Mouse (Mus musculus): ENCODE results near the gene Piga.
A peak's percentile ranks its signal among the peaks of the same experiment; 100 is the strongest.

The Piga gene

DNA sequence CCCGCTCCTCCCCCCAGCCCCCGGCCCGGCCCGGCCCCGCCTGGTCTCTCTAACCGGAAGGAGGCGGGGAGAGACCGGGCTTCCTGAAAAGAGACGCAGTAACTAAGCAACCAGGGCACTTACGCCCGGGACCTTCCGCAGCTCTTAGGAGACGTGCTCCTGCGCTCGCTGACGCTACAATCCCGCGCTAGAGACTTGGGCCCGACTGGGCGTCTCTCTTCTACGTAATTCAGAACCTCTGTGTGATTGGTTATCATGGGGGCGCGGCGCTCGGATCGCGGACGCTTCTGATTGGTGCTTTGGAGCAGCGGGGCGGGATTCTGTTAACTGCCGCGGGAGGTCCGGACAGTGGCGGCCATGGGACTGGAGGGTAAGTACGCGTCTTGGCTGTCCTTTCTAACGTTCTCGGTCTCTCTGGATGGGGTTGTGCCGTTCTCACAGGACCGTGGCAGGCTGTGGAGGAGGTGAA lies at the start of gene Piga:
Gene Piga, plus strand, starts transcription at position 317 of the 469 bp plus-strand sequence.
- H3K36me3 ChIP-seq (ENCODE audit: control insufficient read depth, insufficient read depth, low read length, poor library complexity, severe bottlenecking), result no peaks in the 10 kb centered on the region
- H3K27me3 ChIP-seq (ENCODE audit: control insufficient read depth, insufficient read depth, low read length, poor library complexity, severe bottlenecking), result no peaks in the 10 kb centered on the region

DNA sequence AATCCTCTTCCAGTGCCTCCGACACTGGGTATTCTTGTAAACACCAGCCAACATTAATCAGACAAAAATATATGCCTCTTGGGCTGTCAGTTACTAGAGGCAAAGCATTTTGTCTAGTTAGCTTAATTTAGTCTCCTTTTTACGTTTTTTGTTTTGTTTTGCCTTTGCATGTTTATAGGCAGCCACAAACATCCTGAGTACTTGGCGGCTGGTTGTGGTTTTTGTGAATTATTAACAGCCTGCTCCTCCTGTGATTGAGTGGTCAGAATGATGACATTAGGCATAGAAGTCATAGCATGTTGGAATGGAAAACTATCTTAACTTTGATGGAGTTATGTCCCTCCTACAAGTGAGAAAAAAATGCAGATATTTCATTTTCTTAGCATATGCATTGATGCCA lies 49.0 kb upstream of the Piga start:
- Histone ChIP-seq H3K36me3 (ENCODE audit: control insufficient read depth, insufficient read depth, low read length, poor library complexity, severe bottlenecking) (no peaks in the 10 kb centered on the region), H3K27me3 (ENCODE audit: control insufficient read depth, insufficient read depth, low read length, poor library complexity, severe bottlenecking) (no peaks in the 10 kb centered on the region)
- no peak for DNase-seq (ENCODE audit: low read depth, low spot score)

More for the DNA sequence above, at the start of gene Piga:
- peak; percentile 96 for DNase-seq (ENCODE audit: low read depth, low spot score)

DNA sequence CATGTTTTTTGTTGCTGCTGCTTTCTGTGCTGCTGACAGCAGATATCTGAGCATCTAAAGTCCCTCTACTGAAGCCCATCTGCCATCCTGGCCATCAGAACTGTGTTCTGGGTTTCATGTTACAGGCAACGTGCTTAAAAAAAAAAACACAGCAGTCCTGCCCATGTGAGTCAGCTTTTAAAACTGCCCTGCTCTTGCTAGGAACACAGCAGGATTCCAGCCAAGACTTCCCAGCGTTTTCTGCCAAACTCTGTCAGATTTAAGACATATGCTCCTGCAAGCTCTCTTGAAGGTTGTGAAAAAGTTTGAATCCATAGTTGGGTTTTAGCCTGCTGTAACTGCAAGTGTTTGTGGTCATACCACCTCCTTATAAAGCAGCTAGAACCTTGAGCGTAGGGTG lies 46.5 kb upstream of the Piga start, which contains the start of gene Vegfd:
Gene Vegfd, plus strand, starts transcription at position 298 of the 400 bp plus-strand sequence.
- no peaks in the 10 kb centered on the region for H3K27me3 ChIP-seq (ENCODE audit: control insufficient read depth, insufficient read depth, low read length, poor library complexity, severe bottlenecking)
- DNase-seq (ENCODE audit: low read depth, low spot score), result no peak
- no peaks in the 10 kb centered on the region for H3K36me3 ChIP-seq (ENCODE audit: control insufficient read depth, insufficient read depth, low read length, poor library complexity, severe bottlenecking)

DNA sequence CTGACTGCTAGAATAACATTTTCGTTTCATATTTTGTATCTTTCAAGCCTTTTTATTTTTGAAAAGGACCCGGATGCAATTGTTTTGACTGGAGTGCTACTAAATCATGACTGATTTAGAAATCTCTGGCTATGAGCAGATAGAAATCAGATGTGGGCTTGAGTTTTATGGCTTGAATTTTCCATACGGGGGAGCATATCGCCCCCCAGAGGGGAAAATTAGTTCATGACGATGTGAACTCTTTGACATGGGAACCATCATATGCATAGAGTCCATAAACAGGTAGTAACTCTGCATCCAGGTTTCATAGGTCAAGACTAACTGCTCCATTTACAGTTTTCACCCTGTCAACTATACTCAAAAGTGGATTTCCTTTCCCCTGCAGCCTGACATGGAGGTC lies 45.0 kb upstream of the Piga start:
- Histone ChIP-seq H3K36me3 (ENCODE audit: control insufficient read depth, insufficient read depth, low read length, poor library complexity, severe bottlenecking) (no peaks in the 10 kb centered on the region), H3K27me3 (ENCODE audit: control insufficient read depth, insufficient read depth, low read length, poor library complexity, severe bottlenecking) (no peaks in the 10 kb centered on the region)
- peak; percentile 5 for DNase-seq (ENCODE audit: low read depth, low spot score)

DNA sequence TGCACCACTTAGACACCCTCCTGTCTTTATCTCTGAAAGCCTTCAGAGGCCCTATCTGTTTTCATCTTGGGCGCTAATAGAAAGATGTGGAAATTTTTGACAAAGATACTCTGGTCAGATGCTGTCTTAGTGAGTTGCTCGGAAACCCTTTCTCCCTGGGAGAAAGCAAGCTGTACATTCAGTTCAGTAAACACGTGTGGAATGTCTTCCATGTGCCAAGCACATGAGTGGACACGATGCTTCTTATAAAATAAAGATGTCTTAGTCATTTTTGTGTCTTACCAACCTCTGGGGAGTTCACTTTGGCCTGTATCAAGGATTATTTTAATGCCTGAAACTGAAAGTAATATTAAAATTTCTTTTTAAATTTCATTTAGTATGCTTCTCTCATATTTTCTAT lies 39.9 kb upstream of the Piga start:
- H3K27me3 ChIP-seq (ENCODE audit: control insufficient read depth, insufficient read depth, low read length, poor library complexity, severe bottlenecking), result no peaks in the 10 kb centered on the region
- DNase-seq (ENCODE audit: low read depth, low spot score), result no peak
- no peaks in the 10 kb centered on the region for H3K36me3 ChIP-seq (ENCODE audit: control insufficient read depth, insufficient read depth, low read length, poor library complexity, severe bottlenecking)

DNA sequence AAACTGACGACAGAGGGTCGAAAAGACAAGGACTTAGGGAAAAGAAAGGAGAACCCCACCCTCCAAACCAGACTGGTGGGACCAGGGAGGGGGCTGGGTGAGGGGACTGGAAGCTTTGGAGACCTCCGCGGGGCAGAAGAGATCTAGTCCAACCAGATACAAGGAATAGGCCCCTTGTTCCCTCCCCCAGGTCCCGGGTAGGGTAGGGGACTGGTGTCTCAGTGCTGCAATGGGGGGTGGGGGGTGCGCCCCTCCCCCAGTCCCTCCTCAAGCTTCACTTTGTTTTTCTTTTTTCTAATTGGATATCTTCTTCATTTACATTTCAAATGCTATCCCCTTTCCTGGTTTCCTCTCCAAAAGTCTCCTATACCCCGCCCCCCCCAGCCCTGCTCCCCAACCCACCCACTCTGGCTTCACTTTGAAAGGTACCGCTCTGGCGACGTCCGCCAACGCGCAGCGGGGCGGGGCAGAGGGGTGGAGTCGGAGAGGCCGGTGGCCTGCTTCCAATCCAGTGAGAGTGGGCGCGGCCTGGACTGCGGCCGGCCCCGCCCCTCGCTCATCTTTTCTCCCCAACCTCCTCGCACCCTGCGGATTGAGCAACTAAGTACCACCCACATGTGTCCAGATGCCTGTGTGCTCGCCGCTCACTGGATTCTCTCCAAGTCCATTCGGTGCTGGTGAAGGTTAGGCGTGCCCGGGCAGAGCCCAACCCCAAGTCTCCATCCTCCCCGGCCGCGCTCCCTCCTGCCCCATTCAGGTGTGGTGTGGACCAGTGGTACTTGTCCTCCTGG lies 37.8 kb upstream of the Piga start:
- DNase-seq (ENCODE audit: low read depth, low spot score), result peak; percentile 68
- H3K27me3 ChIP-seq (ENCODE audit: control insufficient read depth, insufficient read depth, low read length, poor library complexity, severe bottlenecking), result no peaks in the 10 kb centered on the region
- no peaks in the 10 kb centered on the region for H3K36me3 ChIP-seq (ENCODE audit: control insufficient read depth, insufficient read depth, low read length, poor library complexity, severe bottlenecking)

DNA sequence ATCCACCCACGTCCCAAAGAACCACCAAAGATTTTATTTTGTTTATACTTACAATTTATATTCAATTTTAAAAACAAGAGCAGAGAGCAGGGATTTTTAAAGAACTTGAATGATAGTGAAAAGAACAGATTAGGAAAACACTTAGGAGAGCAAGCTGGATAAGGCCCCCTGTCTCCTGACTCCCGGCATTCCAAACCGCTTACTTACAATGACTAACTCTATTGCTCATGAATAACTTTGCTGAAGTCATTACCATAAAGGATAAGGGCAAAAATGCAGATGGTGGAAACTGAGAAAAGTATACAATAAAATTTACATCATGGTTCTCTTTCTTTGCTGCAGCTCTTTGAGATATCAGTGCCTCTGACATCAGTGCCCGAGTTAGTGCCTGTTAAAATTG lies 25.5 kb upstream of the Piga start:
- no peak for DNase-seq (ENCODE audit: low read depth, low spot score)

DNA sequence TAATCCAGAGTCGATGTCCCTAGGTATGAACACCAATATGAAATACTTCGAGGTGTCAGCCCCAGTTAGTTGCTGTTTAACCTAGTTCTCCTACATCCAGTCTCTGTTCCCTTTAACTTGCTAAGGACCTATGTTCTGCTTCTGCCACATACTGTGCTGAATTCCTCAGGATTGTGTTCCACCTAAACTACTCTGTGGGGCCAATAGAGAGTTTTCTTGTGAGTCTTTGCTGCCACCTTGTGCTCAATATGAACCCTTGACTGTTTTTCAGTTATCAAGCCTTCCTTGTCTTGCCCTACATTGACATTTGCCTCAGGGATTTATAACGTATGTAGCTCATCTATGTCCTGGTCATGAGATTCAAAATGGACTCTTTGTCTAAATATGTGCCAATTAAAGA lies 21.1 kb upstream of the Piga start:
- Histone ChIP-seq H3K27me3 (ENCODE audit: control insufficient read depth, insufficient read depth, low read length, poor library complexity, severe bottlenecking) (no peaks in the 10 kb centered on the region), H3K36me3 (ENCODE audit: control insufficient read depth, insufficient read depth, low read length, poor library complexity, severe bottlenecking) (no peaks in the 10 kb centered on the region)
- peak; percentile 20 for DNase-seq (ENCODE audit: low read depth, low spot score)

More for the DNA sequence above, 25.5 kb upstream of the Piga start:
- Histone ChIP-seq H3K27me3 (ENCODE audit: control insufficient read depth, insufficient read depth, low read length, poor library complexity, severe bottlenecking) (no peaks in the 10 kb centered on the region), H3K36me3 (ENCODE audit: control insufficient read depth, insufficient read depth, low read length, poor library complexity, severe bottlenecking) (no peaks in the 10 kb centered on the region)

DNA sequence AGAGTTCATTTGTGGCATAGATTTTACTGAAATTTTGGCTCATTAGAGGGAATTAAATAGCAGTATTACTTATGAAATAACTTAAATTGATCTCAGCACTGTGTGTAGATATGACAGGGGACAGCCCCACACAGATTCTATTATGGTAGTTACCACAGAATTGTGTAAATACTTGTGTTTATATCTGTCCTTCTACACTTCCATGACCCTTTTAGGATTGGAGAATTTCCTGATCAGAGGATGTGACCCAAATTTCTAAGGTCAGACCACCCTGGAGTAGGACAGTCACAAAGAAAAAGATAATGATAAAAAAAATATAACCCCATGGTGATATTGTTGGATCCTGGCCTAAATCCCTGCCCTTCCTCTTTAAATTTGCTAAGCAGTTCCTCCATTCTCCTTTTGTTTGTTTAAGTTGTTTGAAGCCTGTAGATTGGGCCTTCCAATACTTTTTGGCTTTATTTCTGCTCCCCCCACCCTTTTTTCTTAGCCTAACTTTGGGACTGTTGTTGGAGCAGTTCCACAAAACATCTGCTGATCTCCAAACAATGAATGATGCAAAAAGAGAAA lies 14.4 kb upstream of the Piga start:
- Histone ChIP-seq H3K36me3 (ENCODE audit: control insufficient read depth, insufficient read depth, low read length, poor library complexity, severe bottlenecking) (no peaks in the 10 kb centered on the region), H3K27me3 (ENCODE audit: control insufficient read depth, insufficient read depth, low read length, poor library complexity, severe bottlenecking) (no peaks in the 10 kb centered on the region)
- DNase-seq (ENCODE audit: low read depth, low spot score), result no peak

DNA sequence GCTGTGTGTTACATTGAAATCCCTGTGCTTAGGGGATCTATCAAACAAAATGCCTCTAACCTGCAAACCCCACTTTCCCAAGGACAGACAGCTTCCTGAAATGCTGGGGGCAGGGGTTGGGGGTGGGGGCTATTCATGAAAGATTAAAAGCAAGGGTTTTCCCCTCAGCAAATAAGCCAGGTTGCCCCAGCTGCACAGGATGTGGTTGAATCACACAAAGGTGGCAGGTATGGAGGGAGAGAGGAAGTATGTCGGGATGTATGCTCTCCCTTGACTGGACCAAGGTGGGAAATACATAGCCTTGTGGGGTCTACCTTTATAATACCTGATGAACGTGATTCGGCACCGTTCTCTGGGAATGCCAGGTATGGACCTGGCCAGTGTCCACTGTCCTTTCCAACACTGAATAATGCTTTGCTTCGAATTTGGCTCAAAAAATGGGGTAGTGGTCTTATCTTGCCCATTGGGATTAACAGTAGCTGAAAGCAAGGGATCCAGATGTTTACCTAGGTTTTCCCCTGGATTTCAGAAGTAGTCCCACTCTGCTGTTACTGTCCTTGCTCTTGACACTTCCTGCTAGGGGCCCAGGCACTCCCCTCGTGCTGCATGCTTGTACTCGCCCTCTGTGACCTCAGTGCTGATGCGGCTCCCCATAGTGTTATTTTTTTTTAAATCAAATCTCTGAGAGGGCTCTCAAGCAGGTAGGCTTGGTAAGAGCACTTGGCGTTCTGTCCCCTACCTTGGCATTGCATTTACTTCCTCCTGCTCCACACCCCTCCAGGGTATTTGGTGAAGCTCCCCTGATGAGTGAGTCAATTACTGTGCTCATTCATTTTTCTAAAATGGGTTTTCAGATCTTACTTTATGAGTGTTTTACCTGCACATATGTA lies 13.2 kb upstream of the Piga start:
- Histone ChIP-seq H3K27me3 (ENCODE audit: control insufficient read depth, insufficient read depth, low read length, poor library complexity, severe bottlenecking) (no peaks in the 10 kb centered on the region), H3K36me3 (ENCODE audit: control insufficient read depth, insufficient read depth, low read length, poor library complexity, severe bottlenecking) (no peaks in the 10 kb centered on the region)
- DNase-seq (ENCODE audit: low read depth, low spot score), result peak; percentile 2

DNA sequence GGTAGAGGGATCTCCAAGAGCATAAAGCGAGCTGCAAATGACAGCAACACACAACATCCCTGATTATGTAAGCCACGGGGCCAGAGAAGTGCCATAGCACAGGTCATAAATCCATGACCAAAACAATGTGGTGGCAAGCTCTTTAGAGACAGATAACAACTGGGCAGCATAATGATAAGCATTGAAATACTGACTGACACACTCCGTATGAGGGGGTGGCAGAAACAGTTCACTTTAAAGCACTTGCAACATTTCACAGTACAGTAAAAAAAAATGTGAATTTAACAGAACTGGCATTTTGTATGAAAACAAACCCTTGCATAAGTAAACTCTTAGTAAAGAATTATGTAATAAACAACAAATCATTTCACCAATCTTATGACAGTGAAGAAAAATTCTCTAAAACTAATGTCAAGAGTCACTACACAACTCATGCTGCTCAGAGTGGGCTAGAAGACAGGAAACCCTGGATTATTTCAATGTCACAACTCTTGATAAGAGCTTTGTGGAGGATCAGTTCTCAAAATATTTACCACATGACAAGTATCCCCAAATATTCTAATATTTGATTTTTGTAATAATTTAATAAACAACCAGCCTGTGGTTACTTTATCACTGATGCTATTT lies 11.2 kb upstream of the Piga start:
- Histone ChIP-seq H3K36me3 (ENCODE audit: control insufficient read depth, insufficient read depth, low read length, poor library complexity, severe bottlenecking) (no peaks in the 10 kb centered on the region), H3K27me3 (ENCODE audit: control insufficient read depth, insufficient read depth, low read length, poor library complexity, severe bottlenecking) (no peaks in the 10 kb centered on the region)
- no peak for DNase-seq (ENCODE audit: low read depth, low spot score)

DNA sequence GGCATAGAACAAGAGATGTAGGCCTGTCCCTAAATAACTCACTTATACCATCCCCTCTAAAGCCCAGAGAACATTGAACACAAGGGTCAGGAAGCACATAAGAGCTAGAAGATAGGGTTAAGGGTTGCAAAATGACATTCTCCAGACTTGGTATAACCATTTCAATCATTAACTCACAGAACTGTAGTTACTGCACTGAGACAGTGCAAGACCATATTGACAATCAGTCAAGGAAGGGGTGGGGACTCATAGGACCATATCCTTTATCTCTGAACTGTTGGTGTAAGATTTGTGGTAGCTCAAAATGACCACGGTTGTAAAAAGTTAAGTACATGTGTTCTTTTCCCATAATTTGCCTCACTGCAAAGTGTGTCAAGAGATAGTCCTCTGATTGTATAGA lies 9.0 kb upstream of the Piga start:
- Histone ChIP-seq H3K27me3 (ENCODE audit: control insufficient read depth, insufficient read depth, low read length, poor library complexity, severe bottlenecking) (no peaks in the 10 kb centered on the region), H3K36me3 (ENCODE audit: control insufficient read depth, insufficient read depth, low read length, poor library complexity, severe bottlenecking) (no peaks in the 10 kb centered on the region)
- no peak for DNase-seq (ENCODE audit: low read depth, low spot score)

DNA sequence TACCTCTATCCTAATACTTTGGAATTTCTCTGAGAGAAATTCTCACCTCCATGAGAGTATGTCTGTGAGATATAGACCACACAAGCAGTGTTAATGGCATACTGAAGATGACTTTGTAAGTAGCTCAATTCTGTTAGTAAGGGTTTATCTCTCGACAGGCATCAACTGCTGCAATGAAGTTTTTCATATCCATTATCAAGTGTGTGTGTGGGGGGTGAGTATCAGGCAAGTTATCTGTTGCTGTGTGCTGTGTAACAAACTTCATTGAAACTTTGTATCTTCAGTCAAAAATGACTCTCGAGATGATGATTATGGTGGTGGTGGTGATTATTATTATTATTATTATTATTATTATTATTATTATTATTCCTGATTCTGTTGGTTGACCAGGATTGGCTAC lies 2.8 kb upstream of the Piga start:
- DNase-seq (ENCODE audit: low read depth, low spot score), result no peak
- no peaks in the 10 kb centered on the region for H3K36me3 ChIP-seq (ENCODE audit: control insufficient read depth, insufficient read depth, low read length, poor library complexity, severe bottlenecking)
- H3K27me3 ChIP-seq (ENCODE audit: control insufficient read depth, insufficient read depth, low read length, poor library complexity, severe bottlenecking), result no peaks in the 10 kb centered on the region

DNA sequence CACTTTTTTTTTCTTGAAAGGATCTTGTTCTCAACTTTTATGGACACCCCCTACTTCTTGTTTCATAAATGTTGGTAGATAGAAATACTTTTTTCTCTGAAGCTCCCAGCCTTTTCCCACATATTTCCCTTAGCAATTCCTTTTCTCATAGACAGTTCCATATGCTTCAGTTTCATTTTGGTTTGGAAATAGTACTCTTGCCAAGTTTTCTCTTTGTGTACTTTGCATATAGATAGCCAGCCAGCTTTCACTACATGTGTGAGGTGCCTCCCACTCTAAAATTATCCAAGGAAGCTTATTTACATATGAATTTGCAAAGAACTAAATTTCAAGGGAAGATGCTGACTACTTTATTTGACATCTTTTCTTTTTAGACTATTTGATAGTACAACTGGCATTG lies 1.6 kb upstream of the Piga start:
- DNase-seq (ENCODE audit: low read depth, low spot score), result no peak
- H3K36me3 ChIP-seq (ENCODE audit: control insufficient read depth, insufficient read depth, low read length, poor library complexity, severe bottlenecking), result no peaks in the 10 kb centered on the region
- no peaks in the 10 kb centered on the region for H3K27me3 ChIP-seq (ENCODE audit: control insufficient read depth, insufficient read depth, low read length, poor library complexity, severe bottlenecking)

Data from splenic B cell, adult 2 months (primary cell).